9 mouse cellular contexts compared by ENCODE assay signal in genomic region chr9:14382256-14382791, GRCm38 (mm10). TPM values are rescaled to one million over a fixed set of nuclear protein-coding genes. Genes with fewer than 3 reads are reported as not detected.
DNase-seq lines count a peak whose midpoint lies in the region; ATAC-seq lines count a peak whose summit lies in the region.
"Had no signal": no experiment of that assay in that cellular context is flagged by ENCODE, and none has a peak within 500 bp of the region (broad histone marks: within the 10 kb centered on the region; RNA-seq: fewer than 3 reads in every experiment).

No protein-coding gene starts in this region.

- peak overlapping the region; percentile 84; the same call in 1 of the 2 replicates for H3K4me2 ChIP-seq in hindbrain, embryonic 14.5 days (replicated peaks)
- no peak overlapping the region for H3K4me2 ChIP-seq in hindbrain, embryonic 16.5 days (ENCODE audit: low read length)
- no peak overlapping the region for H3K4me2 ChIP-seq in midbrain, embryonic 11.5 days

- H3K36me3 ChIP-seq in hindbrain, embryonic 14.5 days (replicated peaks; ENCODE audit: control insufficient read depth, insufficient read depth) = no peaks in the 10 kb centered on the region
- no peaks in the 10 kb centered on the region for H3K36me3 ChIP-seq in hindbrain, embryonic 16.5 days (ENCODE audit: control insufficient read depth, insufficient read depth, low read length)
- no peaks in the 10 kb centered on the region for H3K36me3 ChIP-seq in midbrain, embryonic 10.5 days
- H3K36me3 ChIP-seq in midbrain, embryonic 11.5 days (ENCODE audit: control insufficient read depth, insufficient read depth, low read length) = no peaks in the 10 kb centered on the region

- no peak overlapping the region for H3K27ac ChIP-seq in hindbrain, embryonic 14.5 days
- H3K27ac ChIP-seq in hindbrain, embryonic 16.5 days (ENCODE audit: low read depth, low read length) = no peak overlapping the region; the same call in 1 of the 2 replicates
- peak overlapping the region; percentile 38; the same call in 1 of the 2 replicates for H3K27ac ChIP-seq in midbrain, embryonic 10.5 days (replicated peaks)
- H3K27ac ChIP-seq in midbrain, embryonic 11.5 days (ENCODE audit: low read depth, low read length) = no peak overlapping the region

- DNase-seq in hindbrain, embryonic 14.5 days (ENCODE audit: low spot score) = no peak
- no peak for DNase-seq in midbrain, embryonic 10.5 days (ENCODE audit: low spot score)
- DNase-seq in midbrain, embryonic 11.5 days (ENCODE audit: low spot score, missing footprints) = no peak
- peak; percentile 25 for DNase-seq in lung, postnatal 14 days
- DNase-seq in right cerebral cortex, postnatal 36 days (ENCODE audit: low spot score in 2 of 2) = no peak
- no peak for DNase-seq in spleen, postnatal 10 days (ENCODE audit: low spot score in 2 of 2)
- DNase-seq: adrenal gland, adult 8-10 months; layer of hippocampus, postnatal 36 days had no signal

- H3K27me3 ChIP-seq in hindbrain, embryonic 14.5 days (ENCODE audit: control insufficient read depth, insufficient read depth, low read length) = no peaks in the 10 kb centered on the region
- no peaks in the 10 kb centered on the region for H3K27me3 ChIP-seq in hindbrain, embryonic 16.5 days (replicated peaks; ENCODE audit: control insufficient read depth, insufficient read depth, low read length)
- H3K27me3 ChIP-seq in midbrain, embryonic 10.5 days (ENCODE audit: low read depth, poor library complexity, severe bottlenecking) = peaks cover 22% of the 10 kb centered on the region
- no peaks in the 10 kb centered on the region for H3K27me3 ChIP-seq in midbrain, embryonic 11.5 days (ENCODE audit: control insufficient read depth, insufficient read depth, low read length)

- no peak overlapping the region for H3K4me3 ChIP-seq in hindbrain, embryonic 14.5 days (replicated peaks; ENCODE audit: low read length)
- H3K4me3 ChIP-seq in hindbrain, embryonic 16.5 days (ENCODE audit: low read length) = no peak overlapping the region
- no peak overlapping the region for H3K4me3 ChIP-seq in midbrain, embryonic 10.5 days
- H3K4me3 ChIP-seq in midbrain, embryonic 11.5 days (ENCODE audit: low read depth, low read length) = no peak overlapping the region

- ATAC-seq in hindbrain, embryonic 14.5 days (ENCODE audit: low FRiP score) = no peak
- ATAC-seq in hindbrain, embryonic 16.5 days = no peak
- no peak for ATAC-seq in midbrain, embryonic 11.5 days (ENCODE audit: low FRiP score)

- peaks cover 32% of the 10 kb centered on the region for H3K4me1 ChIP-seq in hindbrain, embryonic 14.5 days (replicated peaks; ENCODE audit: control insufficient read depth, insufficient read depth, low read length)
- peaks cover 18% of the 10 kb centered on the region for H3K4me1 ChIP-seq in hindbrain, embryonic 16.5 days (ENCODE audit: control insufficient read depth, insufficient read depth, low read depth, low read length)
- H3K4me1 ChIP-seq in midbrain, embryonic 10.5 days = peaks cover 31% of the 10 kb centered on the region
- peaks cover 5% of the 10 kb centered on the region for H3K4me1 ChIP-seq in midbrain, embryonic 11.5 days (ENCODE audit: control insufficient read depth, insufficient read depth, low read length)

- 88% methylated on average over 5 of the region's 5 CpGs for WGBS in hindbrain, embryonic 14.5 days
- WGBS in hindbrain, embryonic 16.5 days = 80% methylated on average over 5 of the region's 5 CpGs
- 73% methylated on average over 5 of the region's 5 CpGs for WGBS in midbrain, embryonic 10.5 days
- 69% methylated on average over 5 of the region's 5 CpGs for WGBS in midbrain, embryonic 11.5 days

- no peaks in the 10 kb centered on the region for H3K9me3 ChIP-seq in hindbrain, embryonic 14.5 days (ENCODE audit: control insufficient read depth, low read length)
- no peaks in the 10 kb centered on the region for H3K9me3 ChIP-seq in hindbrain, embryonic 16.5 days (ENCODE audit: control insufficient read depth, low read length)
- no peaks in the 10 kb centered on the region for H3K9me3 ChIP-seq in midbrain, embryonic 10.5 days (replicated peaks)
- H3K9me3 ChIP-seq in midbrain, embryonic 11.5 days (ENCODE audit: control insufficient read depth, low read length) = no peaks in the 10 kb centered on the region

- H3K9ac ChIP-seq in hindbrain, embryonic 14.5 days = no peak overlapping the region
- H3K9ac ChIP-seq in hindbrain, embryonic 16.5 days (ENCODE audit: low read depth, low read length) = no peak overlapping the region
- no peak overlapping the region for H3K9ac ChIP-seq in midbrain, embryonic 11.5 days (ENCODE audit: low read length)

RNA-seq across cellular contexts. Expression of gene Endod1, which starts 1.0 kb away (rescaled TPM):
- 33.4 and 43.7 TPM in 2 replicates for polyA plus RNA-seq in hindbrain, embryonic 14.5 days (2014; fragmentation: Nextera tagmentation; extraction: Ambion mirVana)
- polyA plus RNA-seq in hindbrain, embryonic 16.5 days (2015; fragmentation: Nextera tagmentation; extraction: Ambion mirVana) = 42.9 and 44.9 TPM in 2 replicates
- polyA plus RNA-seq in midbrain, embryonic 10.5 days (2016; fragmentation: Nextera tagmentation; extraction: Ambion mirVana) = 6.6 and 7.8 TPM in 2 replicates
- polyA plus RNA-seq in midbrain, embryonic 11.5 days (2014; fragmentation: Nextera tagmentation; extraction: Ambion mirVana) = 7.9 and 9.8 TPM in 2 replicates
